In the genomic region with DNA sequence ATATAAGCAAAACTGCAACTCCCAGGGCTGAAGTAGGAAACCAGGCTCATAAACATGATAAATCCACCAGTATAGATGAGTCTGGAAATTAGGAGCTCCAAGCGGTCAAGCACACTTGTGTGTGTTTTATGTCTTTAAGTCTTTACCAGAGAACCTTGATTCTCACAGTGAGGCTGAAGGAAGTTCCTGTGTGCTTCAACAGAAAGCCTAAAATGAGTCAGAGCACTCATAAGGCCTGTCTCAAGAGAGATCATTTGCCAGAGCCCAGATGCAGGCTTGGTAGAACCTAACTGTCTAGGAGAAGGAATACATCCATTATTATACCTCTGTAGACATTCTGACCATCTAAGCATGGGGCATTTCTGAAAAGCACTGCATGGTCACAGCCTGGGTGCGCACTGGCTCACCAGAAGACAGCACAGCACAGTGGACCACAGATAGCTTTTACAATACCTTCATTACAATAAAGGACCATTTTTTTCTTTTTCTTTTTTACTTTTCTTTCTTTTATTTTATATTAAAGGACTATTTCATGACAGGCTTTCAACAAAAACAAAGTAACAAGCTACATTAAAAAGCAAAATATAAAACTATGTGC, we compare ENCODE assay signal across 18 mouse cellular contexts.
"Had no signal": no experiment of that assay in that cellular context is flagged by ENCODE, and none has a peak within 500 bp of the region (broad histone marks: within the 10 kb centered on the region; RNA-seq: fewer than 3 reads in every experiment).

No protein-coding gene starts in this region.

- H3K4me3 ChIP-seq: kidney, embryonic 15.5 days; limb, embryonic 10.5 days; limb, embryonic 13.5 days; liver, embryonic 12.5 days; liver, embryonic 15.5 days; midbrain, embryonic 12.5 days; myocyte; neural tube, embryonic 13.5 days had no signal

- DNase-seq: kidney, adult 8-10 months; kidney, postnatal 14 days; kidney, postnatal 4 days; liver; lung, adult 18-20 months; lung, postnatal 14 days; lung, postnatal 4 days; thymus, adult 18-20 months; thymus, postnatal 36 days had no signal

- ATAC-seq: liver, embryonic 12.5 days; midbrain, embryonic 16.5 days had no signal

- H3K4me1 ChIP-seq: kidney, embryonic 15.5 days; limb, embryonic 13.5 days; liver, embryonic 12.5 days; liver, embryonic 15.5 days; midbrain, embryonic 12.5 days; neural tube, embryonic 13.5 days had no signal
